Mouse (Mus musculus): ENCODE measurements around the gene Aif1l. TPM values are rescaled to one million over a fixed set of nuclear protein-coding genes. Genes with fewer than 3 reads are reported as not detected.

Gene Aif1l
- total RNA-seq, 4 experiments from 2014 or later = 2.2 to 4.2 (median 2.9) TPM

DNA sequence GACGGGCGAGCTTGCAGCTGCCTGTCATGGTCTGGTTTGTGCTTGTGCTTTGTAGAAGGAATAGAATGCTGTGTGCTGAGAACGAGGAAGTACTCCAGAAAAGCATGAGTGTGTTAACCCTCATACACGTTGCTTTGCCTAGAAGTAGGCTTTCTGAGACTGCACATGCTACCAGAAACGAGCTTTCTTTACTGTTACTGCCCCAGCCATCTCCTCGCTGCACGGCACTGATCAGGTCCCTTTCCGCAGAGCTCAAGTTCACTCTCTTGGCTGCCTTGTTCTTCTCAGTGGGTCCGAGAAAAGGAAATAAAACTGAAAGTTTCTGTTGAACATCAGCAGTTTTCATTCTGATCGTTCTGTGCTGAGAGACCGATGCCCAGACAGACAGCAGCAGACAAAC, 58.8 kb downstream of the Aif1l start:
- no peak for DNase-seq (ENCODE audit: low spot score)

GRCm38 (mm10) chr2:32019704-32020103, 69.8 kb downstream of the Aif1l start:
- DNase-seq (ENCODE audit: low spot score) = no peak

DNA sequence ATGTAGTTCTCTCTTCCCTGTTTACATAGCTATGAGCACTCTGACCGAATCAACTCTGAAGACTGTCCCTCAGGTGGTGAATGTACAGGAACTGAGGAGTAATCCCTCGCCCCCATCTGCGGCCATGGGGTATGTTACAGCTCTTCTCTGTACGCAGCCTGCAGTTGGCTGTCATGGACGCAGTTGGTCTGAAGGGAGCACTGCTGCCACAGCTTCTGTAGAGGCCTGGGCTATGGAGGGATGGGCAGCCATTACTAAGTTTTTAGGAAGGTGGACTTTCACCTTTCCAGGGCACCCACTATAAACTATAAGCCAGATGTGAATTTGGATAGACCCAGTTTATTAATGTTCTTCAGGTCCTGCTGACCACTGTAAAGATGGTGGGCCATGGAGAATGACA, 70.3 kb downstream of the Aif1l start:
- no peak for DNase-seq (ENCODE audit: low spot score)

Other genes starting within 250 kb of the Aif1l start
- gene Qrfp, start 139.6 kb upstream of the Aif1l start, total RNA-seq (2022) = not detected
- not detected for gene Fibcd1, start 104.1 kb upstream of the Aif1l start, total RNA-seq (2022)
- gene Lamc3, start 62.8 kb upstream of the Aif1l start, total RNA-seq (2022) = under 1 TPM; 0.41 to 0.75 (median 0.55) TPM
- gene Nup214, start 24.3 kb downstream of the Aif1l start, total RNA-seq (2022) = 10 to 100 TPM; 27.1 to 36.7 (median 34.4) TPM
- gene Fam78a, start 134.7 kb downstream of the Aif1l start, total RNA-seq (2022) = 10 to 100 TPM; 12.7 to 26.1 (median 16.3) TPM
- 10 to 100 TPM; 34.7 to 48.9 (median 42.6) TPM for gene Plpp7, start 145.4 kb downstream of the Aif1l start, total RNA-seq (2022)
- gene Prrc2b, start 200.9 kb downstream of the Aif1l start, total RNA-seq (2022) = 10 to 100 TPM; 83.5 to 94.1 (median 89.2) TPM